Mouse (Mus musculus): ENCODE results near the gene Gm3776.

DNA sequence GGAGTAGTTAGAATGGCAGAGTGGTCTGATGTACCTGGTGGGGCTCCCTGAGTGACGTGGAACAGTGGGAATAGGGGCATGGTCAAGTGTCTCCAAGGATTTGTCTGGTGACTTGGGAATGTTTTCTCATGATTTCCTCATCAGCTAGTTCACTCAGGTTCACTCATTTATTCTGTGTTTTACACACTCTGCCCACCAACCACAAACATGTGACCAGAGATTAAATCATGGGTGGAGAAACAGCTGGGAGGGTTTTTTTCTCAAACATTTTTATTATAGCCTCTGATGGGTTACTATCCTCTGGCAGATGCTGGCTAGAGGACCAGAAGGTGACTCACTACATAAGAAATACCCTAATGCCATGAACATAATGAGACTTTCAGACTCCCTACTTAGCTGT is 41.3 kb downstream of the Gm3776 start:
- no peak for TF ChIP-seq CTCF (IDR thresholded peaks at IDR 0.05; ENCODE audit: borderline replicate concordance, insufficient read depth, low read length)
- TF ChIP-seq POLR2A (IDR thresholded peaks at IDR 0.05; ENCODE audit: low read depth, low read length) = no peak

Data from embryonic fibroblast, embryonic 13.5 days (primary cell).